Mouse (Mus musculus): Measurements from ENCODE around the gene Cux2. TPM values are rescaled to one million over a fixed set of nuclear protein-coding genes. Genes with fewer than 3 reads are reported as not detected.

The Cux2 gene
- polyA plus RNA-seq, 1 experiment: 36.7 TPM

DNA sequence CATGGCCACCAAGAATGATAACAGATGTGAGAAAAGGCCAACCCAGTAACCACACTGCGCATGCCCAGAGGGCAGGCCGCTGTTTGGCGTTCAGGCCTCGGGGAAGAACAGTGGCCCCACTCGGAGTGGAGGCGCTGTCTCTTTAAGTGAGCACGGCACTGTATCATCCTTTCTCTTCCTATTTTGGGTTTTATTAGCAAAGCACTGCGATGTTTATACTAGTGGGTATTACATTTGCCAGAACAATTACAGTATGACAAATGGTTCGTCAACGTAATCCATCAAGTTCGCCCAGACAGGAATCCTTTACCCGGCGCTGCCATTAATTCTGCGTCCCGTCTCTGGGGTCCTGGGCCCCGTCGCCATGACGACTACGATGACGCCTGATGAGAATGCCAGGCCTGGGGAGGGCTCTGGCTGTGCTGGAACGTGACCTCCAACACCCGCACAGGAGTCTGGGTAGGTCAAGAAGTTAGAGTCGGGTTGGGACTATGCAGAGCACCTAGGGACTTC is 77.2 kb downstream of the Cux2 start:
- no peak overlapping the region for H3K4me3 ChIP-seq (replicated peaks; ENCODE audit: insufficient read depth, low read depth, low read length)

DNA sequence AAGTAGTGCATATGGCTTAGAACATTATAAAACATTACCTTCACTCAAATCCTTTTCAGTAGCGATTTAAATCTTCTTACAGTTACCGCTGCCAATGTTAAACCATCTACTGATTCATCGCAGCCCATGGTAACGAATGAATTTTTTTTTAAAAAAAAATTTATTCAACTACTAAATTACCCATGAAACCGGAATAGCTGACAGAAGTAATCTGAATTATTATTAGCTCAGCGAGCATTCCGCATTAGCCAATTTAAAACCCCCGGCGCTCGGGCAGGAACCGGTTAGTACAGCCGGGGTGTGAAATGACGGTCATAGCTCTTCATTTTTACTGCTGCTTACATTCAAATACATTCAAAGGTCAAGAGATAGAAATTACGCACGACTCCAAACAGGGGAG is 80.9 kb downstream of the Cux2 start:
- DNase-seq: no peak
- Histone ChIP-seq H3K4me3 (replicated peaks; ENCODE audit: insufficient read depth, low read depth, low read length) (no peak overlapping the region), H3K27ac (ENCODE audit: insufficient read depth, low read length) (no peak overlapping the region), H3K4me1 (ENCODE audit: control insufficient read depth, insufficient read depth, low read length) (peaks cover 6% of the 10 kb centered on the region; the same call in 1 of the 2 replicates), H3K27me3 (ENCODE audit: control insufficient read depth, insufficient read depth, low read length) (no peaks in the 10 kb centered on the region)
- TF ChIP-seq POLR2A (IDR thresholded peaks at IDR 0.05; ENCODE audit: borderline replicate concordance, insufficient read depth, low read length) (no peak), CTCF (IDR thresholded peaks at IDR 0.05; ENCODE audit: borderline replicate concordance, insufficient read depth, low read depth, low read length) (no peak)
- 79% methylated on average over 15 of the region's 15 CpGs for WGBS

More for the DNA sequence above, 77.2 kb downstream of the Cux2 start:
- WGBS: 63% methylated on average over 23 of the region's 23 CpGs
- Histone ChIP-seq H3K27me3 (ENCODE audit: control insufficient read depth, insufficient read depth, low read length) (no peaks in the 10 kb centered on the region), H3K27ac (ENCODE audit: insufficient read depth, low read length) (no peak overlapping the region), H3K4me1 (ENCODE audit: control insufficient read depth, insufficient read depth, low read length) (peaks cover 6% of the 10 kb centered on the region; the same call in 1 of the 2 replicates)
- peak in 1 of 2 experiments; percentile 16 for DNase-seq
- TF ChIP-seq CTCF (IDR thresholded peaks at IDR 0.05; ENCODE audit: borderline replicate concordance, insufficient read depth, low read depth, low read length) (no peak), POLR2A (IDR thresholded peaks at IDR 0.05; ENCODE audit: borderline replicate concordance, insufficient read depth, low read length) (no peak)

DNA sequence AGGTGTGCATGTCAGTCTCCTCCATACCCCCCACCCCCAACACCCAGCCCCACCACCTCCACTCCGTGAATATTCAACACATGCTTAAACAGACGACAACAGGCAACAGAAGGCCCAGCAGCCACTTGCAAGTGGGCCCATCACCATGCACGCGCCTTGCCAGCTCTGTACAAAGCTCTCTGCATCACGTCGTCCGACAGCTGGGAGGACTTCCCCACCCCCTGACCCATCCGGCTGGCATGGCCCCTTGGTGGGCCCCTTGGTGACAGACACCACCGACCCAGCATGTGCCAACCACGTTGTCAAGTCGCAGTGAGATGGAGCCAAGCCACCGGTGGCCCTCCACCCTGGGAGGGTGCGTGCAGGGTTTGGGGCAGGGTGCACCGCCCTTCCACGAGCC is 81.5 kb downstream of the Cux2 start:
- Histone ChIP-seq H3K27ac (ENCODE audit: insufficient read depth, low read length) (no peak overlapping the region), H3K4me1 (ENCODE audit: control insufficient read depth, insufficient read depth, low read length) (peaks cover 5% of the 10 kb centered on the region; the same call in 1 of the 2 replicates), H3K4me3 (replicated peaks; ENCODE audit: insufficient read depth, low read depth, low read length) (no peak overlapping the region), H3K27me3 (ENCODE audit: control insufficient read depth, insufficient read depth, low read length) (no peaks in the 10 kb centered on the region)
- no peak for DNase-seq
- TF ChIP-seq POLR2A (IDR thresholded peaks at IDR 0.05; ENCODE audit: borderline replicate concordance, insufficient read depth, low read length): no peak
- no peak for TF ChIP-seq CTCF (IDR thresholded peaks at IDR 0.05; ENCODE audit: borderline replicate concordance, insufficient read depth, low read depth, low read length)
- WGBS: 45% methylated on average over 15 of the region's 15 CpGs

DNA sequence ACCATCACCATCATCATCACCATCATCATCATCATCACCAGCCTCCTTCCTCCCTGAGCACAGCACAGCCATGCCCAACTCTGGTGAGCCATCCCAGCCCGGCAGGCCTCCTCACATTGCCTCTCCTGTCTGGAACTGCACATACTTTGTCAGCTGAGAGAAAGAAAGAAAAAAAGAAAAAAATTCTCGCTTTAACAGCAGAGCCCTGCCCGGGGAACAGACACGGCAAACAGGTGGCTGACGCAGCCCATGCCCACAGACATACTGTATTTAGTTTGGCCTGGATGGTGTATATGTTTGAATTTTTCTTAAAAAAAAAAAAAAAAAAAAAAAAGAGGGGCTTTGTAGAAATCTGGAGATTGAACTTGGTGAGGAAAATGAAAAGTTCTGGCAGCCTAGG is 82.4 kb downstream of the Cux2 start:
- Histone ChIP-seq H3K4me3 (replicated peaks; ENCODE audit: insufficient read depth, low read depth, low read length) (no peak overlapping the region), H3K27me3 (ENCODE audit: control insufficient read depth, insufficient read depth, low read length) (no peaks in the 10 kb centered on the region), H3K27ac (ENCODE audit: insufficient read depth, low read length) (no peak overlapping the region), H3K4me1 (ENCODE audit: control insufficient read depth, insufficient read depth, low read length) (no peaks in the 10 kb centered on the region)
- no peak for DNase-seq
- no peak for TF ChIP-seq CTCF (IDR thresholded peaks at IDR 0.05; ENCODE audit: borderline replicate concordance, insufficient read depth, low read depth, low read length)
- TF ChIP-seq POLR2A (IDR thresholded peaks at IDR 0.05; ENCODE audit: borderline replicate concordance, insufficient read depth, low read length): no peak
- 78% methylated on average over 5 of the region's 5 CpGs for WGBS

DNA sequence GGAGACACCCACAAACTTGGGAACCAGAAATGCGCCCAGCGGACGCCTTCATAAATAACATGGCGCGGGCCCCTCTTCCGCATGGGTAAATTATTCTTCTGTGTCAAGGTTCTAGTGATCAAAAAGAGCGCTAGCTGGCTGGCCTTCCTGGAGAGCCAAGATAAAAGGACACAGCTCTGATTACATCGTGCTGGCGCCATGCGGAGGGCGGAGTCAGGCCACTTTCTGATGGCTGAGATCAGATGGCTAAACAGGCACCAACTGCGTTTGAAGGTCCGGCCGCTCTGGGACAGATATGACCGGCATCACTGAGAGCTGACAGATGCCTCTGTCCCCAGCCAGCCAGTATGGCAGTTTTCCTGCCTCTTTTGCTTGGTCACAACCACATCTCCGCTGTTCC is 83.0 kb downstream of the Cux2 start:
- H3K27me3 ChIP-seq (ENCODE audit: control insufficient read depth, insufficient read depth, low read length): no peaks in the 10 kb centered on the region
- H3K4me1 ChIP-seq (ENCODE audit: control insufficient read depth, insufficient read depth, low read length): no peaks in the 10 kb centered on the region
- WGBS: 46% methylated on average over 16 of the region's 16 CpGs
- no peak overlapping the region for H3K4me3 ChIP-seq (replicated peaks; ENCODE audit: insufficient read depth, low read depth, low read length)
- H3K27ac ChIP-seq (ENCODE audit: insufficient read depth, low read length): no peak overlapping the region
- no peak for DNase-seq
- no peak for TF ChIP-seq POLR2A (IDR thresholded peaks at IDR 0.05; ENCODE audit: borderline replicate concordance, insufficient read depth, low read length)
- no peak for TF ChIP-seq CTCF (IDR thresholded peaks at IDR 0.05; ENCODE audit: borderline replicate concordance, insufficient read depth, low read depth, low read length)

DNA sequence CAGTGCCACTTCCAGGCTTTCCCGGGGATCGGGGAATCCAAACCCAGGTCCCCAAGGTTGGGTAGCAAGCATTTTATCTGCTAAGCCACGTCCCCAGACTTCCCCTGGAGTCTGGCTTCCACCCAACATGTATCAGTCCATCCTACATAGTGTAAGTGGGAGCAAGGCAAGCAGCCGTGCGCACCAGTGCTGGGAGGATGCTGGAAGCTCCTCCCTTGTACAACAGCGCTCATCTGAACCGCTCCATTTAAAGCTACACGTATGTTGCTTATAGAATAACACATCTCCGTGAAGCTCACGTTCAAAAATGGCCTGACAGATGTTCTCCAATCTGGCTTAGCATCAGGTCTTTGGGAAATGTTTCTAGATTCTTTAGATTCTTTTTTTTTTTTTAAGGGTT is 86.9 kb downstream of the Cux2 start:
- no peaks in the 10 kb centered on the region for H3K27me3 ChIP-seq (ENCODE audit: control insufficient read depth, insufficient read depth, low read length)
- H3K4me1 ChIP-seq (ENCODE audit: control insufficient read depth, insufficient read depth, low read length): 0 out of 2 replicates have a peak, but pooled peaks cover 3% of the 10 kb centered on the region
- H3K27ac ChIP-seq (ENCODE audit: insufficient read depth, low read length): no peak overlapping the region
- DNase-seq: no peak
- H3K4me3 ChIP-seq (replicated peaks; ENCODE audit: insufficient read depth, low read depth, low read length): no peak overlapping the region
- no peak for TF ChIP-seq CTCF (IDR thresholded peaks at IDR 0.05; ENCODE audit: borderline replicate concordance, insufficient read depth, low read depth, low read length)
- no peak for TF ChIP-seq POLR2A (IDR thresholded peaks at IDR 0.05; ENCODE audit: borderline replicate concordance, insufficient read depth, low read length)
- WGBS: 77% methylated on average over 10 of the region's 10 CpGs

DNA sequence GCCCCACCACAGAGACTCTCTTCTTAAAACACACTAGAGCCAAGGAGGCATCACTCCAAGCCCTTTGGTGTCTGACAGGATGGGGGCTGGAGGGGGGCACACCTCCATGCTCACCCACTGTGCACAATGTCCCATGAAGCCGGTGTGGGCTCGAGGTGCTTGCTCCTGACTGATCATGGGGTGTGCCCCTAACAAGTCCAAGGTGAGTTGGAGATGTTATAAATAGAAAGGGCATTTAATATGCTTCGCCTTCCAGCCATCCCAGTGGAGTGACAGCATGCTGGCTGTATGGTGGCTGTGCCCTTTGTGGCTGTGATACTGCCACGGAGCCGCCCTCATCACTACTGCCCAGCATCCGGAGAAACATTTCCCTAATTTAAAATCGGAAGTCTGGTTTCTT is 87.5 kb downstream of the Cux2 start:
- WGBS: 83% methylated on average over 7 of the region's 7 CpGs
- no peak overlapping the region for H3K27ac ChIP-seq (ENCODE audit: insufficient read depth, low read length)
- H3K27me3 ChIP-seq (ENCODE audit: control insufficient read depth, insufficient read depth, low read length): no peaks in the 10 kb centered on the region
- H3K4me1 ChIP-seq (ENCODE audit: control insufficient read depth, insufficient read depth, low read length): 0 out of 2 replicates have a peak, but pooled peaks cover 3% of the 10 kb centered on the region
- no peak for DNase-seq
- no peak overlapping the region for H3K4me3 ChIP-seq (replicated peaks; ENCODE audit: insufficient read depth, low read depth, low read length)
- TF ChIP-seq POLR2A (IDR thresholded peaks at IDR 0.05; ENCODE audit: borderline replicate concordance, insufficient read depth, low read length) (no peak), CTCF (IDR thresholded peaks at IDR 0.05; ENCODE audit: borderline replicate concordance, insufficient read depth, low read depth, low read length) (no peak)

DNA sequence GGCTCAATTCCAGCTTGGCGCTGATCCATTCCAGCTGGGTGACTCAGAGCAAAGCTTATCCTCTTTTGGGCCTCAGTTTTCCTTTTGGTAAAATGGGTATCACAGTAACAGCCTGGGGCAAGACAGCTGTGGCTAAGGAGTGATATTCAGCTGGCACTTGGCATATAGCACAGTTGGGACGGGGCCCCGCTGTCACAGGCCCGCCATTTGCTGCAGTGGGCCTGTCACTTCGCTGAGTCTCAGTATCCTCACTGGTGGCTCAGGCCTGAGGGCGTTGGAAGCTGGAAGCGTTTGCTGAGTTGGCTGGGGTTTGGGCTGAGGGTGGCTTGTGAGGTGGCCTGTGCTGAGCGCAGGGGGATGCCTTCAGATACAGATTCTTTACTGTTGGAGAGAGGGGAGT is 88.6 kb downstream of the Cux2 start:
- Histone ChIP-seq H3K27ac (ENCODE audit: insufficient read depth, low read length) (no peak overlapping the region), H3K4me3 (replicated peaks; ENCODE audit: insufficient read depth, low read depth, low read length) (no peak overlapping the region), H3K27me3 (ENCODE audit: control insufficient read depth, insufficient read depth, low read length) (no peaks in the 10 kb centered on the region), H3K4me1 (ENCODE audit: control insufficient read depth, insufficient read depth, low read length) (peaks cover 12% of the 10 kb centered on the region)
- no peak for DNase-seq
- TF ChIP-seq POLR2A (IDR thresholded peaks at IDR 0.05; ENCODE audit: borderline replicate concordance, insufficient read depth, low read length) (no peak), CTCF (IDR thresholded peaks at IDR 0.05; ENCODE audit: borderline replicate concordance, insufficient read depth, low read depth, low read length) (no peak)
- 66% methylated on average over 8 of the region's 8 CpGs for WGBS

All from cerebellum, adult 2 months (tissue).